Mouse (Mus musculus) brain, embryonic 14.5 days (tissue): ENCODE measurements around the gene Wfikkn1.

ENCODE experiments used
- CTCF ChIP-seq: fragments of 200-500 bp; IDR thresholded peaks from 2 replicates; pipeline ENCODE4 v1.5.1; 2012; ENCODE audit warnings: inconsistent platforms, mild to moderate bottlenecking, moderate library complexity, borderline replicate concordance; ENCODE audit not compliant: insufficient read depth, insufficient read length; ENCODE audit errors: extremely low read depth
- POLR2A ChIP-seq: fragments of 200-500 bp; IDR thresholded peaks from 2 replicates; pipeline ENCODE4 v1.6.1; 2012; ENCODE audit warnings: mild to moderate bottlenecking, inconsistent platforms, borderline replicate concordance; ENCODE audit not compliant: poor library complexity, insufficient read depth, insufficient read length, severe bottlenecking; ENCODE audit errors: extremely low read depth

- TF ChIP-seq CTCF (no peak), POLR2A (no peak)
Observed at GRCm38 (mm10) chr17:25895891-25896290, 15.2 kb upstream of the Wfikkn1 start.
